Mouse (Mus musculus): Measurements from ENCODE around the gene Pih1d2. TPM values are rescaled to one million over a fixed set of nuclear protein-coding genes. Genes with fewer than 3 reads are reported as not detected.
A peak's percentile ranks its signal among the peaks of the same experiment; 100 is the strongest.

Gene Pih1d2
- polyA plus RNA-seq, 1 experiment from 2014 or later, result 1.6 TPM

- TF ChIP-seq CTCF (IDR thresholded peaks at IDR 0.05; ENCODE audit: low read depth), result no peak
- 41% methylated on average over 6 of the region's 6 CpGs for WGBS
- peak; percentile 71 for ATAC-seq
- Histone ChIP-seq H3K27ac (ENCODE audit: low read depth, low read length) (peak overlapping the region; percentile 64), H3K4me2 (replicated peaks; ENCODE audit: low read depth) (no peak overlapping the region), H3K4me1 (replicated peaks; ENCODE audit: control insufficient read depth, insufficient read depth, low read length) (peaks cover 5% of the 10 kb centered on the region; the same call in 1 of the 2 replicates), H3K4me3 (ENCODE audit: low read depth, low read length) (no peak overlapping the region), H3K9ac (ENCODE audit: low read depth, low read length) (no peak overlapping the region), H3K27me3 (replicated peaks; ENCODE audit: control insufficient read depth, insufficient read depth, low read length) (no peaks in the 10 kb centered on the region), H3K9me3 (ENCODE audit: control insufficient read depth) (no peaks in the 10 kb centered on the region), H3K36me3 (ENCODE audit: control insufficient read depth, insufficient read depth) (no peaks in the 10 kb centered on the region)
These were observed 31.8 kb upstream of the Pih1d2 start for GRCm38 (mm10) chr9:50585145-50585818.

- TF ChIP-seq CTCF (IDR thresholded peaks at IDR 0.05; ENCODE audit: low read depth), result no peak
- no peaks in the 10 kb centered on the region for H3K36me3 ChIP-seq (ENCODE audit: control insufficient read depth, insufficient read depth)
- no peak overlapping the region for H3K9ac ChIP-seq (ENCODE audit: low read depth, low read length)
- H3K27ac ChIP-seq (ENCODE audit: low read depth, low read length), result peak overlapping the region; percentile 57
- H3K9me3 ChIP-seq (ENCODE audit: control insufficient read depth), result no peaks in the 10 kb centered on the region
- 27% methylated on average over 4 of the region's 4 CpGs for WGBS
- ATAC-seq, result peak; percentile 83
- H3K4me1 ChIP-seq (replicated peaks; ENCODE audit: control insufficient read depth, insufficient read depth, low read length), result peaks cover 5% of the 10 kb centered on the region; the same call in 1 of the 2 replicates
- no peak overlapping the region; the same call in 1 of the 2 replicates for H3K4me2 ChIP-seq (replicated peaks; ENCODE audit: low read depth)
- no peaks in the 10 kb centered on the region for H3K27me3 ChIP-seq (replicated peaks; ENCODE audit: control insufficient read depth, insufficient read depth, low read length)
- no peak overlapping the region for H3K4me3 ChIP-seq (ENCODE audit: low read depth, low read length)
These were observed 30.2 kb upstream of the Pih1d2 start for GRCm38 (mm10) chr9:50586955-50587354.

GRCm38 (mm10) chr9:50590856-50591518, 26.1 kb upstream of the Pih1d2 start:
- no peaks in the 10 kb centered on the region for H3K27me3 ChIP-seq (replicated peaks; ENCODE audit: control insufficient read depth, insufficient read depth, low read length)
- TF ChIP-seq CTCF (IDR thresholded peaks at IDR 0.05; ENCODE audit: low read depth), result no peak
- peaks cover 4% of the 10 kb centered on the region; the same call in 1 of the 2 replicates for H3K4me1 ChIP-seq (replicated peaks; ENCODE audit: control insufficient read depth, insufficient read depth, low read length)
- H3K4me3 ChIP-seq (ENCODE audit: low read depth, low read length), result no peak overlapping the region
- no peak overlapping the region for H3K4me2 ChIP-seq (replicated peaks; ENCODE audit: low read depth)
- 70% methylated on average over 10 of the region's 10 CpGs for WGBS
- H3K27ac ChIP-seq (ENCODE audit: low read depth, low read length), result no peak overlapping the region
- ATAC-seq, result no peak
- H3K9ac ChIP-seq (ENCODE audit: low read depth, low read length), result no peak overlapping the region
- H3K9me3 ChIP-seq (ENCODE audit: control insufficient read depth), result no peaks in the 10 kb centered on the region
- peaks cover 12% of the 10 kb centered on the region for H3K36me3 ChIP-seq (ENCODE audit: control insufficient read depth, insufficient read depth)

GRCm38 (mm10) chr9:50592955-50593354, 24.2 kb upstream of the Pih1d2 start:
- 66% methylated on average over 9 of the region's 9 CpGs for WGBS

GRCm38 (mm10) chr9:50593544-50593943, 23.6 kb upstream of the Pih1d2 start:
- peak; percentile 83 for TF ChIP-seq CTCF (IDR thresholded peaks at IDR 0.05; ENCODE audit: low read depth)
- no peak overlapping the region for H3K4me2 ChIP-seq (replicated peaks; ENCODE audit: low read depth)
- 82% methylated on average over 3 of the region's 3 CpGs for WGBS
- no peaks in the 10 kb centered on the region for H3K27me3 ChIP-seq (replicated peaks; ENCODE audit: control insufficient read depth, insufficient read depth, low read length)
- no peak overlapping the region for H3K27ac ChIP-seq (ENCODE audit: low read depth, low read length)
- no peak for ATAC-seq
- H3K4me1 ChIP-seq (replicated peaks; ENCODE audit: control insufficient read depth, insufficient read depth, low read length), result no peaks in the 10 kb centered on the region
- H3K4me3 ChIP-seq (ENCODE audit: low read depth, low read length), result no peak overlapping the region
- no peaks in the 10 kb centered on the region for H3K9me3 ChIP-seq (ENCODE audit: control insufficient read depth)
- H3K9ac ChIP-seq (ENCODE audit: low read depth, low read length), result no peak overlapping the region
- peaks cover 34% of the 10 kb centered on the region for H3K36me3 ChIP-seq (ENCODE audit: control insufficient read depth, insufficient read depth)

More at GRCm38 (mm10) chr9:50592955-50593354, 24.2 kb upstream of the Pih1d2 start:
- H3K36me3 ChIP-seq (ENCODE audit: control insufficient read depth, insufficient read depth), result peaks cover 28% of the 10 kb centered on the region
- H3K27ac ChIP-seq (ENCODE audit: low read depth, low read length), result no peak overlapping the region
- H3K9ac ChIP-seq (ENCODE audit: low read depth, low read length), result no peak overlapping the region
- no peaks in the 10 kb centered on the region for H3K4me1 ChIP-seq (replicated peaks; ENCODE audit: control insufficient read depth, insufficient read depth, low read length)
- no peak for ATAC-seq
- H3K4me3 ChIP-seq (ENCODE audit: low read depth, low read length), result no peak overlapping the region
- H3K4me2 ChIP-seq (replicated peaks; ENCODE audit: low read depth), result no peak overlapping the region
- no peaks in the 10 kb centered on the region for H3K27me3 ChIP-seq (replicated peaks; ENCODE audit: control insufficient read depth, insufficient read depth, low read length)
- no peaks in the 10 kb centered on the region for H3K9me3 ChIP-seq (ENCODE audit: control insufficient read depth)
- no peak for TF ChIP-seq CTCF (IDR thresholded peaks at IDR 0.05; ENCODE audit: low read depth)

GRCm38 (mm10) chr9:50594794-50595417, 22.2 kb upstream of the Pih1d2 start:
- ATAC-seq, result peak; percentile 82
- H3K27me3 ChIP-seq (replicated peaks; ENCODE audit: control insufficient read depth, insufficient read depth, low read length), result no peaks in the 10 kb centered on the region
- no peaks in the 10 kb centered on the region for H3K9me3 ChIP-seq (ENCODE audit: control insufficient read depth)
- peak overlapping the region; percentile 29 for H3K27ac ChIP-seq (ENCODE audit: low read depth, low read length)
- 35% methylated on average over 12 of the region's 12 CpGs for WGBS
- no peak overlapping the region for H3K9ac ChIP-seq (ENCODE audit: low read depth, low read length)
- H3K4me3 ChIP-seq (ENCODE audit: low read depth, low read length), result no peak overlapping the region
- H3K4me2 ChIP-seq (replicated peaks; ENCODE audit: low read depth), result 0 out of 2 replicates have a peak overlapping the region, but pooled peaks have one; percentile 25
- peaks cover 48% of the 10 kb centered on the region for H3K36me3 ChIP-seq (ENCODE audit: control insufficient read depth, insufficient read depth)
- H3K4me1 ChIP-seq (replicated peaks; ENCODE audit: control insufficient read depth, insufficient read depth, low read length), result no peaks in the 10 kb centered on the region
- no peak for TF ChIP-seq CTCF (IDR thresholded peaks at IDR 0.05; ENCODE audit: low read depth)

All from intestine, postnatal 0 days (tissue).